Mouse (Mus musculus): Measurements from ENCODE around the gene Kcnab3.
"Not testable (repeated sequence)": the region's sequence is repeated elsewhere in the genome, so short reads cannot be mapped to it uniquely, and the experiment has no call there.

Gene Kcnab3

DNA sequence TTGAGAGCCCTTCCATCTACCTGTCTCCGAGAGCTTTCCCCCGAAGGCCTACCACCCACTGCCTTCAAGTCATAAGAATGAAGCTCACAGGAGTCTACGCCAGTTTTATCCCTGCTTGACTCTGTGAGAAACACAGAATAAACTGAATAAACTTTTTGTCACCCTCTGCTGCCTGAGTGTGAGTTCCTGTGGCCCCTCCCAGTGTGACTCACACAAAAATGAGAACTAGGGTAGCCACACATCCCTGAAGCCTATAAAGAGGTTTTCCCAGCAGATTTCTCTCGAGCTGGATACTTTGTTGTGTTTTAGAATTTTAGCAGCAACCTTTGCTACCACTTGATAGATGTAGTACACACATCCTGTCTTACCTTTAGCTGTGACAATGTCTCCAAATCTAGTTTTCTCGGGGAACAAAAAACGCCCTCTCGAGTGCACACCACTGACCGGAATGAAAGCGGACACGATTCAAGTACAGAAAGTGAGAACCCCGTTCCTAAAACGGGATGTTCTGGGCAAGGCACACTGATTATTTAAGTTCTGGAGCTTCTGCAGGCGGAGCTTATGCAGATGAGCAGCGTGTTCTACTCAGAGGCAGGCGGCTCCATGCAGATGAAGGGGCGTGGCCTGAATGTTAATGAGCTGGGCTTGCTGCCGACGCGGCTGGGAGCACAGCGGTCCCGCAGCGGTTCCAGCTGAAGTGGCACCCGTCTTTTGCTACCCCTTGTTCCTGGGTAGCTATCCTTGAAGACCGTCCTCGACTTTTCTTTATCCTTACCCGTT lies at the start of gene Kcnab3:
Kcnab3 (plus strand) TSS at position 631 of the 780 bp plus-strand sequence.
- CTCF ChIA-PET = interaction anchor here (0.7 kb wide), 1 partner anchor 20 kb away, joined by 4 read pairs; no protein-coding TSS in a partner anchor

DNA sequence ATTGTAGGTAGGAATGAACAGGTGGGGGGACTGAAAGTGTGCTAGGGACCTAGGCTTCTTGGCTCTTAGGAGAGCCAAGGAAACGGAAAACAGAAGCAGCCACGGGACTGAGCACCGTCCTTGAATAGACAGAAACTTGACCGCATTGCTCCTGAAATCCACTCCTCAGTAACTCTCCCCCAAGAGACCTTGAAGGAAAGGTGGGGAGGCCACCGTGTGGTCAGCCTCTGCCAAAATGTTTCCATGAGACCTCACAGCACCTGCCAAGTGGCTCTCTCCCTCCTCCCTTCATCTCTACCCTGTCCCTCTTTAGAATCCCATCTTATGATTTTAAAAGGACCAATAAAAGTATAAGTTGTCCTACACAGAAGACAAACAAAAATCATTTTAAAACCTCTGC lies 48.8 kb upstream of the Kcnab3 start:
- CTCF ChIA-PET = no interaction called here

DNA sequence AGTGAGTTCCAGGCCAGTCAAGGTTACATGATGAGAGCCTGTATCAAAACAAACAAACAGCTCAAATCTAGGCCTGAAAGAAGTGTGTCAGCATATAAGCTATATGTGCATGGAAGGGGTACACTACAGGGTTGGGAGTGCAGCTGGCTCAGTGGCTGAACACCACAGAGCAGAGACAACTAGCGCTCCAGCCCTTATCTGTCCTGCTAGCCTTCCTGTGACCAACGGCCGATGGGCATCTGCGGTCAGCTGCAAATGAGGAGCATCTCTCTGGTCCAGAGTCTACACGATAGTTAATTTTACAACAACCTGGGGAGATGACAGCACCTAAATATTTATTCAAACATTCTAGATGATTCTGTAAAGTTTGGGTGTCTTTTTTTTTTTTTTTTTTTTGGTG lies 34.9 kb upstream of the Kcnab3 start:
- CTCF ChIA-PET = no interaction called here

DNA sequence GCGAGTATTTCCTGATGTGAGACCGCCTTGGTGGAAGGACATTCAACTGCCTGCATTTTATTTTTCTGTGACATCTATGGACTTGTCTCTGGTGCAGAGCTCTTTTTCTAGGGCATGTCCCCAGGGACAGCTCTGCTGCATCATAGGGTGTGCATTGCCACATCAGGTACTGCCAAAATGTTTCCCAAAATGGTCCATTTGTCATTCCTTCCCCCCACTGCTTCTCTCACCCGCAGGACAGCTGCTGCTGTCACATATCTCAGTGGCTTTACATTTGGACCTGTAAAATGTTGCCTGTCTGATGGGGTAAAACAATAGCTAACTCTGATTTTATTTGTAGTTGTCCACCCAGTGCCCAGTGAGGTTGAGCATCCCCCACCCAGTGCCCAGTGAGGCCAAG lies 30.8 kb upstream of the Kcnab3 start:
- CTCF ChIA-PET = no interaction called here

DNA sequence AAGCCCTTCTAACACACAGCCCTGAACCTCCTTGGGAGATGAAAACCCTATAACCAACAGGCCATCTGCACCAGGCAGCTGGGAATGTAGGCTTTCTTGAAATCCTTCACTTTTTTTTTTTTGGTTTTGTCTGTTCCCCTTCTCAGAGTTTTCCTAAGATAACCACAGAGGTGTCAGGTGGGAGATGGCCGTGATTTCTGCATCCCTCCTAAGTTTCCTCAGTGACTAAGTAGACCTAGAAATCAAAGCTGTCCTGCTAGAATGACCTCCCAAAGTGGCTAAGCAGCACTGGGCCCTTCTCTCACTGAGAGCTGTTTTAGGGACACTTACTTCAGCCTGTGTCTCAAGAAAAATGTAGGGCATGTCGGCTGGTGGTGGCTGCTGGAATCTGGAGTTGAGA lies 28.3 kb upstream of the Kcnab3 start:
- CTCF ChIA-PET = interaction anchor here (0.7 kb wide), 1 partner anchor 127 kb away, joined by 3 read pairs; no protein-coding TSS in a partner anchor

DNA sequence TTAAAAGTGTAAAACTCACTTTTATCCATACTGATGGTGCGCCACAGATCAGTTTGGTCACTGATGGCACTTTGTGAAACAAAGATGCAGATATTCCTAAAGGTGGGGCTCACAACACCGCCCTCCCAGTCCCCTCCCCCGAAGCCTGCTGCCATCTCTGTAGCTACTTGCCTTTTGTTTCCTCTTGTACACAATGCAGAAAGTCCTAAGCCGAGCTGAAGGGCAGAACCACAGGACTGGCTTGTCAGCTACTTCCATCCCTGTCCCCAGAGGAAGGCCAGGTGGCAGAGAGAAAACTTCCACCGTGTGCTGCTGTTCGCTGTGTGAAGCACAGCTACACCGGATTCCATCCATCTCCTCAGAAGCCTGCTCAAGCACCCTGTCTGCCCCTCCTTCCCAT lies 27.8 kb upstream of the Kcnab3 start:
- CTCF ChIA-PET = interaction anchor here (0.7 kb wide), 1 partner anchor 126 kb away, joined by 3 read pairs; no protein-coding TSS in a partner anchor

DNA sequence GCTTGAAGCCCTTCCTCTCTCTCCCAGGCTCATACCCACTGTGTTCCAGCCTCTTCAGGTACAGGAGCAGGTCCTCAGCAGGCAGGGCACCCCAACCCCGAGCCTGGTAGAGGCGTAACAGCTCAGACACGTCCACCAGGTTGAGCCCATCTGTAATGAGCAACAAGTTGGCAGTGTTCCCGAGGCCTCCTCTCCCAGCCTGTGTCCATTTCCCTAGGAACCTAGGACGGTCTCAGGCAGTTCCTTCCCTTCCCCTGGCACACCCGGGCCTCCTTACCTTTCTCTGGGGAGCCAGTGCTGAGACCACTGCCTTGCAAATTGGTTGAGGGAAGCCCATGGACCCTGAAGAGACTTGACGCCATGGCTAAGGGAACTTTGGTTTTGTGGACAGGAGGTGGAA lies 23.2 kb upstream of the Kcnab3 start:
- CTCF ChIA-PET = no interaction called here

DNA sequence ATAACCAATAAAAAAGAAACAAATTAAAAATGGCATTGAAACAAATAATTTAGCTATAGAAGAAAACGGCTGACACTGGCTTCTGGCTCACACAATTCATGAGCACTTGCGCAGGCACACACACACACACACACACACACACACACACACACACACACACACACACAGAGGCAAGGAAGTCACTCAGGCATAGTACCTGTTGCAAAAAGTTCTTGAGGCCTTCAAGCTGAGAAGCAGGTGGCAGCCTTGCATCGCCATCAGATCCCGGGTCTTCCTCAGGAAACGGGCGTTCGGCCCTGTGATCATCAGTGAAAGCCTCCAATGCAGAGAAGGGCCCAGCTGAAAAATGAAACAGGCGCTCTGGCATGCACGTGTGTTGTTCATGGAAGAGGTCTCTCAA lies 20.8 kb upstream of the Kcnab3 start:
- CTCF ChIA-PET = interaction anchor here (0.5 to 1.2 kb wide), 6 partner anchors 20 to 104 kb away, joined by 3 to 7 read pairs (median 4); no protein-coding TSS in a partner anchor

DNA sequence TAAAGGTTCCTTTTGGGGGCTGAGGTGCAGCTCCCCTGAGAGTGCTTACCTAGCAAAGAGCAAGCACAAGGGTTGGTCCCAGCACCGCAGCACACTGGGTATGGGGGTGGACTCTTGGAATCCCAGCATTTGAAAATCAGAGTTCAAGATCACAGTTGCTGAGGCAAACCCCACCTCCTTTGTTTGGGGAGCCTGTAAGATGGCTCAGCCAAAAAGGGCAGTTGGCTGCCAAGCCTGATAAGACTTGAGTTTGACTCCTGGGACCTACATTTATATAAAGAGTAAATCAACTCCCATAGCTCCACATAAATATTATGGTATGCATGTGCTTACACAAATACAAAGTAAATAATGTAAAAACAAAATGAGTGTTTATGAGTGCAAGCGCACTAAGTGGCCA lies 20.0 kb upstream of the Kcnab3 start:
- CTCF ChIA-PET = interaction anchor here (0.6 to 0.7 kb wide), 3 partner anchors 19 to 72 kb away, joined by 3 to 4 read pairs (median 3); no protein-coding TSS in a partner anchor

DNA sequence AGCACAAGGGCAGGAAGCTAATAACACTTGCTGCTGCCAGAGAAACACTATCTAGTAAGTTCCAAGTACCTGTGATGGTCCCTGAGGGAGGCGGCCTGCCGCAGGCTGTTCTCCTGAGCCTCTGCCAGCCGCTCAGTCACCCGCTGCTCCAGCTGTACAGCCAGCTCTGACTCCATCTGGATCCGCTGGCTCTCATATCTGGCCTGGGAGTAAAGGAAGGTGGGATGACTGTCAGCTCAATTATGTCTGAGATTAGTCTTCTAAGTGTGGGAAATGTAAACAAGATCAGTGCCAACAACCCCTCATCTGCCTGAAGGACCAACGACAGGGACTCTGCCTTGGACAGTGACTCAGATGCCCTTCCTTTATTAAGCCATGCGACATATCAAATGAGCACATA lies 14.8 kb upstream of the Kcnab3 start:
- CTCF ChIA-PET = no interaction called here

DNA sequence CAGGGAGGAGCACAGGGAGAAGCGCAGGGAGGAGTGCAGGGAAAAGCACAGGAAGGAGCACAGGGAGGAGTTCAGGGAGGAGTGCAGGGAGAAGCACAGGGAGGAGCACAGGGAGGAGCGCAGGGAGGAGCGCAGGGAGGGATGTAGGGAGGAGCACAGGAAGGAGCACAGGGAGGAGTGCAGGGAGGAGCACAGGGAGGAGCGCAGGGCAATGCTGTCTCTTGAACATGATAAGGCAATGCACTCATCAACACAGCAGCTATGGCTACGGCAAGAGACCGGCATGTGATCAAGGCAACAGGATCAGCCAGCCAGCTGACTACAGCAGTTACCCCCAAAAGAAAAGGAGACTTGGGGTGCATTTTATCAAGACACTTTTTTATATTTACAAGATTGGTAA lies 9.7 kb upstream of the Kcnab3 start:
- CTCF ChIA-PET = no interaction called here

DNA sequence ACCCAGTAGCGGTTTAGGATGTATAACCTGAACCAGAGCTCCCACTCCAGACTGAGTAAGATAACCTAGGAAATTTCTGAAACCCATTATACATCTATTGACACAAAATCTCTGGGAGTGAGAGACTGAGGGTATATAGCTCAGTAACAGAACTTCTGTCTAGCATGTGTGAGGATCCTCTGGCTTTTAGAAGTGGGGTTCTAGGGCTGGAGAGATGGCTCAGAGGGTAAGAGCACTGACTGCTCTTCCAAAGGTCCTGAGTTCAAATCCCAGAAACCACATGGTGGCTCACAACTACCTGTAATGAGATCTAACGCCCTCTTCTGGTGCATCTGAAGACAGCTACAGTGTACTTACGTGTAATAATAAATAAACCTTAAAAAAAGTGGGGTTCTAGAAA lies 8.1 kb upstream of the Kcnab3 start:
- CTCF ChIA-PET = not testable (repeated sequence)

DNA sequence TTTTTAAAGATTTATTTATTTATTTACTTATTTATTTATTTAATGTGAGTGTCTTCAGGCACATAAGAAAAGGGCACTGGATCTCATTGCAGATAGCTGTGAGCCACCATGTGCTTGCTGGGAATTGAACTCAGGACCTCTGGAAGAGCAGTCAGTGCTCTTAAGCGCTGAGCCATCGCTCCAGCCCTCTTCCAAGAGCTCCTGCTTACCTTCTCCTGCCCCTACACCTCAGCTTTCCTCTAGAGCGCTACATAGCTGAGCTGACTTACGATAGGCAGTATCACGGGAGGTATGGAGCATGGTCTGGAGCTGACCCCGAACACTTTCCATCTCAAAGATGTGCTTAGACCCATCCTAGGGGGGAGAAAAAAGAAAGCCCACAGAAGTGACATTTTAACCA lies 4.5 kb upstream of the Kcnab3 start:
- CTCF ChIA-PET = no interaction called here

DNA sequence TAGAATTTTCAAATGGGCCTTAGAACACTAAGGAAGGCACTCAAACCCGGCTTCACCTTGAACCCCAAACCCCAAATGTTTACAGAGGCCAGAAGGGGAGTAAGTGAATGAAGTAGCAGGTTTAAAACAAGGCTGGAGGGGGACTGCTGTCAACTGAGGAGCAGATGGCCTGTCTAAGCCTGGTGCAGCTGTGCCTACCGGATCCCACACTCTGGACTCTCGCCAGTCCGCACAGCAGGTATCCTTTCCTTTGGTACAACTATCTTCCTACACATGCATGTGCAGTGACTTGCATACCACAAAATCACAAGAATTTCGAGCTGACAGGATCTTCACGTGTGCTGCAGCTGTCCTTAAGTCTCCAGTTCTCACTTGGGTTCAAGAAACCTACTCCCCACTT lies 4.0 kb upstream of the Kcnab3 start:
- CTCF ChIA-PET = no interaction called here

DNA sequence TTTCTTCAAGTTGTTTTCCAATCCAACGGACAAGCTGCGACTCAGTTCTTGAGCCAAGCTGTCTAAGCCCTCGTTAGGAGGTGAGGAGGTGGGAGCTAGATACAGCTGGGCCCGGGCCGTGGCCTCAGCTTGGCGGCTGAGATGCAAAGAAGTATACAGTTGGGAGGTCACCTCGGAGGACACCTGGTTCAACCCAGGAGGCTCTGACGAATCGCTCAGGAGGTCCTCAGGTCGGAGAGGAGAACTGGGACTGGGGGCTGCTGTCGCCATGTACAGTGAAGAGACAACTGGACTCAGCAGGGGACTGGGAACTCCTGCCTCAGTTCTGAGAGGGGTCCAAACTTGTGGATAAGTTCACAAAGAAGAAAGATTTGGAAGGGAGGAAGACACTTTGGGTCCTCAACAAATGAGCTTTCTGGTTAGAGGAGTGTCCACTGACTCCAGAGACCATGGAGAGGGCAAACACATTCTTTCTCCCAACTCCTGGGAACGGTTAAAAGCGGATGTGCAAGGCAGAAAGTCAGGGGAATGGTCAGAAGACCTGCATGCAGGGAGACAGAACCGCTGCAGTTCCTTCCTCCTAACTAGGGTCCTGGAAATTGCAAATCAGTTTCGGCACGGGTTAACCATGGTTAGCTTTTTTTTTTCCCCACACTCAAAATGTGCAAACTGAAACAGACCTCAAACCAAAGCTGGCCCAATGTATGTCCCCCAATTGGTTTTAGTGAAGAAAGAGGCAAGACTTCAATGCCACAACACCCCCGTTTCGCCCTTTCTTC lies 3.2 kb upstream of the Kcnab3 start:
- CTCF ChIA-PET = interaction anchor here (0.6 kb wide), 1 partner anchor 47 kb away, joined by 7 read pairs; no protein-coding TSS in a partner anchor

DNA sequence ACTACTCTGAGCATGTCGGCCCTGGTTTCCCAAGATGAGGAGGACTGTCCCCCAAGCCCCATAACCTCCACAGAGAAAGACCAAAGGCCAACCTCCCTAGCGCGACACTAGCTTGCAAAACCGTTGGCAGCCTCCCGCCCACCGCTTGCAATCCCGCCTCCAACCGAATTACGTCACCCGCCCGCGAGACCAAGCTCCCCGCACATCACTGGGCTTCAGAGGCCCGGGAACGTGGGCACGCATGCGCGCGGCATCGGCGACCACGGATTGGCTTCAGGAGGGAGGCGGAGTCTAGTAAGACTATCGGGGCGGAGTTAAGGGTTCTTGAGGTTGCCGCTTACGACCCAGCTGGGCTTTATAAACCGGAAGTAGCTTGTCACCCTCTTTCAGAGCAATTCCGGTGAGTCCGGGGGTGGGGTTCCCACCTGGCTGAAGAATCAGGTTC lies 2.4 kb upstream of the Kcnab3 start, which contains the start of the genes Cntrob and Trappc1:
Cntrob (minus strand) TSS at position 109 of the 445 bp plus-strand sequence.
Trappc1 (plus strand) TSS at position 314 of the 445 bp plus-strand sequence.
- CTCF ChIA-PET = interaction anchor here (0.5 kb wide), 1 partner anchor 379 kb away, joined by 11 read pairs; no protein-coding TSS in a partner anchor

DNA sequence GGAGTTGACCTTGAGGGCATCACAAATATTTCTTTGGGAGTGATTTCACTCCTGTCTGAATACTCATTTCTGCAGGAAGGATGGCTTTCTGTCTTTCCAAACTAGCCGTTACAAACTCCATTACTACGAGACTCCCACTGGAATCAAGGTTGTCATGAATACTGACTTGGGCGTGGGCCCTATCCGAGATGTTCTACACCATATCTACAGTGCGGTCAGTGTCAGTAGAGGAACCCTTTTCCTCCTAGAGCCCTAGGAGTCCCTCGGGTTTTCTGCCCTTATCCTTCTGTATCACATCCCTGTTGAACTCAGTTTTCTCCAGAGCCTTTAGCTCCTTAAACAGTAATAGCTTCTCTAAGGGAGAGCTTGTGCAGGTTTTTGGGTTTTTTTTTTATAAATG lies 1.3 kb upstream of the Kcnab3 start:
- CTCF ChIA-PET = interaction anchor here (0.7 kb wide), 1 partner anchor 19 kb away, joined by 4 read pairs; no protein-coding TSS in a partner anchor

DNA sequence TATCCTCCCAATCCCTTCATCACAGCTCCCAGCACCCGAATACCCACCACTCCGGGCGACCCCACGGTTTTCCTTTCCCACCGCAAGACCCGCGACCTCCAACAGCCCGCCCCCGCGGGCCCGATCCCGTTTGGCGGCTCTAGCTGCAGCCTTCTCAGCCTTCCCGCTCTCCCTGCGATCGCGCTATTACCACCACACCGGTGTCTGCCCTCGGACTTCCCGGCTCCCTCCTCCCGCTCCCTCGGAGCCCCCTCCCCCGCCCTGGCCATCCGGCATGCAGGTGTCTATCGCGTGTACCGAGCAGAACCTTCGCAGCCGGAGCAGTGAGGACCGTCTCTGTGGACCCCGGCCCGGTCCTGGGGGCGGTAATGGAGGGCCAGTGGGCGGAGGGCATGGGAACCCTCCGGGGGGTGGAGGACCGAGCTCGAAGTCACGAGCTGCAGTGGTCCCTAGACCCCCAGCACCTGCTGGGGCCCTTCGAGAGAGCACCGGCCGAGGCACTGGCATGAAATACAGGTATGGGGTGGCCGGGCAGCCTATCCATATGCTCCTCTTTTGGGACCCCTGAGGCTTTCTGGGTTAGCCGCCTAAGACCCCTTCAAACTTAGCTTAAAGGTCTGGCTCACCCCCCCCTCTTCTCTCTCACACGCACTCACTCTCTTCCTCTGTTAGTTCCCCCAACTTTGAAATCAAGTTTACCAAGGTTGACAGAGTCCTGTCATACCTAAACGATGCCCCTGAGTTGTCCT lies 524 bp downstream of the Kcnab3 start:
- CTCF ChIA-PET = no interaction called here

DNA sequence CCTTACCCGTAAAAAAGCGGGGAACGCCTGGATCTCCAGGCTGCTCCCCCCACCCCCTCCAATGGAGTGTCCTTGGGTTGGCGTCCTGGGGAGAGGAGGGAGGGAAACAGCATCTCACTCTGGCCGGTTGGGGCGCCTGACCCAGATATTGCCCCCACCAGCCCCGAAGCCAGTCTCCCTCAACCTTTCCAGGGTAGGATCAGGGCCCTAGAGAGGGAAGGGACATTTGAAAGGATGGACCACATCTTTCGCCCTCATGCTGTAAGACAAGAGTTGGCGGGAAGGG lies 1.0 kb downstream of the Kcnab3 start:
- CTCF ChIA-PET = no interaction called here

DNA sequence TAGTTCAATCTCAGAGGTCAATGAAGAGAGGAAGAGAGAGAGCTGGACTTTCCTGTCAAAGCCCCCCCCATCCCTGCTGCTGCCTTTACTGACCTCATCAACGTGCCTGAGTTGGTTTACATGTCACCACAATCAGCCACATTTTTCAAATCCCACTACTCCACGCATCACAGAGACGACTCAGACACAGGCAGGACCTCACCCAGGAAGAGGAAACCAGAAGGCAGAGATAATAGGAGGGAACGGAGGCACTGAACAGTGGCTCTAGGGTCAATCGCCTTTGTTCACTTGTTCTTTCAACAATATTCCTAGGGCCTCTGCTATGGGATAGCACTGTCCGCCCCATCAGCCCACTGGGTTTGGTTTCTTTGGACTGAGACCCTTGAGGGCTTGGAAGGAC lies 1.6 kb downstream of the Kcnab3 start:
- CTCF ChIA-PET = no interaction called here

DNA sequence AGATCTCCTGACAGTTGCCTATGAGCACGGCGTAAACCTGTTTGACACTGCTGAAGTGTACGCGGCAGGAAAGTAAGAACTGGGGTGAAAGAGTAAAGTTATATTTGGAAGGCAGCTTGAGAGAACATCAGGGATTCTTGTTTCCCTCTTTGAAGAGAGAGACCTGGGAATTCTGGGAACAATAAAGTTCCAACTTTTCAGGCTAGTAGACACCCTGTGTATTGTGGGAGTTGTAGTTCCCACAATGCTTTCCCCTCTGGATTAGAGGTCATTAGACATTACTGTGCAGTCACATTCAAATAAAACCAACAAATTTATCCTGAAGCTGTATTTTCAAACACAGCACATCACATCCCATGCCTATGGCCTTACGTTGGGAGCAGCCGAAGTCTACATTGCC lies 2.5 kb downstream of the Kcnab3 start:
- CTCF ChIA-PET = interaction anchor here (0.7 kb wide), 1 partner anchor 20 kb away, joined by 3 read pairs; no protein-coding TSS in a partner anchor

DNA sequence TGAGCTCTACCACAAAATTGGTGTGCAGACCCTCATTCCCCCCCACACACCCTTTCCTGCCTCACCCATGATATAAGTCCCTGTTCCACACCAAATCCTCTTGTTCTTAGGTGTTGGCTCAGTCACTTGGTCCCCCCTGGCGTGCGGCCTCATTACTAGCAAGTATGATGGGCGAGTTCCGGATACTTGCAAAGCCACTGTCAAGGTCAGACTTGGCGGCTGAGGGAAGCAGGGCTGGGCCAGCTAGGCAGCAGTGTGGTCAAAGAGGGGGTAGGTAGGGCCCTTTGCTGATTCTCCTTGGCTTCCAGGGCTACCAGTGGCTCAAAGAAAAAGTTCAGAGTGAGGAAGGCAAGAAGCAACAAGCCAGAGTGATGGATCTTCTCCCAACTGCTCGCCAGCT lies 5.1 kb downstream of the Kcnab3 start:
- CTCF ChIA-PET = interaction anchor here (1.1 kb wide), 1 partner anchor 57 kb away, joined by 3 read pairs; no protein-coding TSS in a partner anchor

Measured in spleen, embryonic (tissue).